Mouse (Mus musculus) limb, embryonic 13.5 days (tissue): ENCODE results near the gene Egflam. TPM values are rescaled to one million over a fixed set of nuclear protein-coding genes. Genes with fewer than 3 reads are reported as not detected.
A peak's percentile ranks its signal among the peaks of the same experiment; 100 is the strongest.

Source experiments
- ATAC-seq: fragments of 200-750 bp; cut with Nextera tagmentation; 2 replicates; pipeline ENCODE4 v1.8.0; 2017; ENCODE audit warnings: low read depth, moderate number of reproducible peaks, moderate TSS enrichment; ENCODE audit not compliant: low FRiP score
- H3K27ac ChIP-seq: fragments of 300-500 bp; sonication (generic); 2 replicates; pipeline ENCODE4 v1.5.1; 2015; ENCODE audit warnings: inconsistent platforms, mild to moderate bottlenecking, moderate library complexity
- H3K27me3 ChIP-seq: fragments of 300-500 bp; sonication (generic); 2 replicates; pipeline ENCODE4 v1.6.1; 2015; ENCODE audit warnings: mild to moderate bottlenecking, inconsistent platforms
- H3K36me3 ChIP-seq: fragments of 300-500 bp; sonication (generic); 2 replicates; pipeline ENCODE4 v1.6.1; 2015; ENCODE audit warnings: inconsistent platforms, mild to moderate bottlenecking, moderate library complexity
- H3K4me1 ChIP-seq: fragments of 300-500 bp; sonication (generic); 2 replicates; pipeline ENCODE4 v1.6.1; 2015; ENCODE audit warnings: inconsistent platforms
- H3K4me2 ChIP-seq: fragments of 300-500 bp; sonication (generic); replicated peaks from 2 replicates; pipeline ENCODE4 v1.6.1; 2015; ENCODE audit warnings: inconsistent platforms, mild to moderate bottlenecking, moderate library complexity
- H3K4me3 ChIP-seq: fragments of 300-500 bp; sonication (generic); 2 replicates; pipeline ENCODE4 v1.5.1; 2015; ENCODE audit warnings: moderate library complexity, mild to moderate bottlenecking, inconsistent platforms
- H3K9ac ChIP-seq: fragments of 300-500 bp; sonication (generic); 2 replicates; pipeline ENCODE4 v1.6.1; 2015; ENCODE audit warnings: mild to moderate bottlenecking, inconsistent platforms
- H3K9me3 ChIP-seq: fragments of 300-500 bp; sonication (generic); 2 replicates; pipeline ENCODE4 v1.6.1; 2016; ENCODE audit warnings: inconsistent platforms
- WGBS: fragments of 180-500 bp; shearing (Covaris S2); methylation state at CpG from one replicate; pipeline ENCODE4 v1.1.7; 2015; 5-methylcytosine and 5-hydroxymethylcytosine counted together
- polyA plus RNA-seq: library from polyadenylated mRNA; unstranded; fragments of >200 nt; fragmentation: Nextera tagmentation; extraction: Ambion mirVana; gene quantifications from 2 replicates; pipeline ENCODE4 v1.2.1, GENCODE M21; 2015

Egflam gene
- polyA plus RNA-seq, 1 experiment from 2014 or later: 21.2 TPM

- peaks cover 44% of the 10 kb centered on the region for H3K4me1 ChIP-seq
- H3K27ac ChIP-seq: no peak overlapping the region
- H3K9ac ChIP-seq: no peak overlapping the region
- WGBS: 84% methylated on average over 7 of the region's 7 CpGs
- H3K9me3 ChIP-seq: no peaks in the 10 kb centered on the region
- no peak for ATAC-seq
- no peaks in the 10 kb centered on the region for H3K27me3 ChIP-seq
- H3K4me3 ChIP-seq: no peak overlapping the region
- H3K36me3 ChIP-seq: peaks cover 5% of the 10 kb centered on the region; the same call in 1 of the 2 replicates
- no peak overlapping the region for H3K4me2 ChIP-seq
Observed at GRCm38 (mm10) chr15:7207292-7207691, 190.9 kb downstream of the Egflam start.

GRCm38 (mm10) chr15:7206110-7206509 lies 192.1 kb downstream of the Egflam start:
- Histone ChIP-seq H3K4me1 (peaks cover 55% of the 10 kb centered on the region), H3K27me3 (no peaks in the 10 kb centered on the region), H3K9me3 (no peaks in the 10 kb centered on the region), H3K4me2 (no peak overlapping the region), H3K27ac (no peak overlapping the region), H3K9ac (no peak overlapping the region), H3K4me3 (no peak overlapping the region), H3K36me3 (peaks cover 5% of the 10 kb centered on the region; the same call in 1 of the 2 replicates)
- ATAC-seq: peak; percentile 49
- WGBS: 16% methylated on average over 5 of the region's 5 CpGs

GRCm38 (mm10) chr15:7204917-7205316 lies 193.3 kb downstream of the Egflam start:
- Histone ChIP-seq H3K9ac (no peak overlapping the region), H3K36me3 (peaks cover 5% of the 10 kb centered on the region; the same call in 1 of the 2 replicates), H3K27me3 (no peaks in the 10 kb centered on the region), H3K27ac (no peak overlapping the region), H3K4me3 (no peak overlapping the region), H3K4me1 (peaks cover 60% of the 10 kb centered on the region), H3K4me2 (no peak overlapping the region), H3K9me3 (no peaks in the 10 kb centered on the region)
- no peak for ATAC-seq
- 66% methylated on average over 13 of the region's 13 CpGs for WGBS

- peaks cover 68% of the 10 kb centered on the region for H3K4me1 ChIP-seq
Observed at GRCm38 (mm10) chr15:7203606-7204330, 194.4 kb downstream of the Egflam start.

GRCm38 (mm10) chr15:7202981-7203380 lies 195.2 kb downstream of the Egflam start:
- H3K9ac ChIP-seq: no peak overlapping the region
- H3K4me3 ChIP-seq: no peak overlapping the region
- 92% methylated on average over 5 of the region's 5 CpGs for WGBS
- no peak overlapping the region for H3K27ac ChIP-seq
- ATAC-seq: no peak
- H3K4me2 ChIP-seq: no peak overlapping the region
- peaks cover 5% of the 10 kb centered on the region; the same call in 1 of the 2 replicates for H3K36me3 ChIP-seq
- no peaks in the 10 kb centered on the region for H3K9me3 ChIP-seq
- no peaks in the 10 kb centered on the region for H3K27me3 ChIP-seq
- peaks cover 74% of the 10 kb centered on the region for H3K4me1 ChIP-seq

More at GRCm38 (mm10) chr15:7203606-7204330, 194.4 kb downstream of the Egflam start:
- no peak for ATAC-seq
- WGBS: 56% methylated on average over 9 of the region's 9 CpGs
- Histone ChIP-seq H3K27ac (no peak overlapping the region), H3K36me3 (peaks cover 5% of the 10 kb centered on the region; the same call in 1 of the 2 replicates), H3K4me2 (no peak overlapping the region), H3K4me3 (no peak overlapping the region), H3K27me3 (no peaks in the 10 kb centered on the region), H3K9ac (no peak overlapping the region), H3K9me3 (no peaks in the 10 kb centered on the region)

GRCm38 (mm10) chr15:7201421-7202380 lies 196.5 kb downstream of the Egflam start:
- no peak overlapping the region for H3K4me3 ChIP-seq
- 0 out of 2 replicates have a peak, but pooled peaks have one; percentile 16 for ATAC-seq
- H3K27ac ChIP-seq: peak overlapping the region; percentile 52; the same call in 1 of the 2 replicates
- H3K9me3 ChIP-seq: no peaks in the 10 kb centered on the region
- WGBS: 33% methylated on average over 9 of the region's 9 CpGs
- H3K4me2 ChIP-seq: 0 out of 2 replicates have a peak overlapping the region, but pooled peaks have one; percentile 10
- H3K4me1 ChIP-seq: peaks cover 77% of the 10 kb centered on the region
- no peaks in the 10 kb centered on the region for H3K27me3 ChIP-seq
- H3K36me3 ChIP-seq: no peaks in the 10 kb centered on the region
- H3K9ac ChIP-seq: no peak overlapping the region

GRCm38 (mm10) chr15:7200286-7200685 lies 197.9 kb downstream of the Egflam start:
- Histone ChIP-seq H3K4me1 (peaks cover 65% of the 10 kb centered on the region), H3K36me3 (no peaks in the 10 kb centered on the region), H3K27ac (no peak overlapping the region), H3K4me3 (no peak overlapping the region), H3K27me3 (no peaks in the 10 kb centered on the region), H3K9ac (no peak overlapping the region), H3K9me3 (no peaks in the 10 kb centered on the region), H3K4me2 (no peak overlapping the region)
- WGBS: 71% methylated on average over 6 of the region's 6 CpGs
- no peak for ATAC-seq

- Histone ChIP-seq H3K9me3 (no peaks in the 10 kb centered on the region), H3K27ac (no peak overlapping the region), H3K36me3 (no peaks in the 10 kb centered on the region), H3K27me3 (no peaks in the 10 kb centered on the region), H3K4me3 (no peak overlapping the region), H3K4me1 (peaks cover 56% of the 10 kb centered on the region), H3K9ac (no peak overlapping the region), H3K4me2 (no peak overlapping the region)
- ATAC-seq: peak; percentile 34; the same call in 1 of the 2 replicates
- 36% methylated on average over 2 of the region's 2 CpGs for WGBS
Observed at GRCm38 (mm10) chr15:7198816-7199215, 199.4 kb downstream of the Egflam start.

GRCm38 (mm10) chr15:7197652-7198445 lies 200.3 kb downstream of the Egflam start:
- Histone ChIP-seq H3K36me3 (no peaks in the 10 kb centered on the region), H3K27me3 (no peaks in the 10 kb centered on the region), H3K27ac (peak overlapping the region; percentile 40; the same call in 1 of the 2 replicates), H3K9me3 (no peaks in the 10 kb centered on the region), H3K9ac (no peak overlapping the region), H3K4me2 (no peak overlapping the region), H3K4me1 (peaks cover 50% of the 10 kb centered on the region), H3K4me3 (no peak overlapping the region)
- 22% methylated on average over 3 of the region's 3 CpGs for WGBS
- ATAC-seq: peak; percentile 65

- H3K27me3 ChIP-seq: no peaks in the 10 kb centered on the region
- H3K27ac ChIP-seq: no peak overlapping the region
- H3K36me3 ChIP-seq: peaks cover 14% of the 10 kb centered on the region
- no peak for ATAC-seq
- WGBS: 79% methylated on average over 6 of the region's 6 CpGs
- no peak overlapping the region for H3K4me3 ChIP-seq
- no peaks in the 10 kb centered on the region for H3K9me3 ChIP-seq
- no peak overlapping the region for H3K4me2 ChIP-seq
- peaks cover 41% of the 10 kb centered on the region for H3K4me1 ChIP-seq
- no peak overlapping the region for H3K9ac ChIP-seq
Observed at GRCm38 (mm10) chr15:7194748-7195221, 203.4 kb downstream of the Egflam start.

- peak overlapping the region; percentile 1; the same call in 1 of the 2 replicates for H3K27ac ChIP-seq
- no peaks in the 10 kb centered on the region for H3K27me3 ChIP-seq
- WGBS: 43% methylated on average over 13 of the region's 13 CpGs
- no peak for ATAC-seq
- H3K4me1 ChIP-seq: peaks cover 42% of the 10 kb centered on the region
- H3K4me3 ChIP-seq: no peak overlapping the region
- H3K4me2 ChIP-seq: no peak overlapping the region
- peaks cover 19% of the 10 kb centered on the region for H3K36me3 ChIP-seq
- H3K9me3 ChIP-seq: no peaks in the 10 kb centered on the region
- no peak overlapping the region for H3K9ac ChIP-seq
Observed at GRCm38 (mm10) chr15:7194147-7194720, 204.0 kb downstream of the Egflam start.
